Mouse (Mus musculus) liver, embryonic 13.5 days (tissue): ENCODE data around the gene Uqcr11. TPM values are rescaled to one million over a fixed set of nuclear protein-coding genes. Genes with fewer than 3 reads are reported as not detected.
A peak's percentile ranks its signal among the peaks of the same experiment; 100 is the strongest.

Experiments used
- ATAC-seq: fragments of 200-750 bp; cut with Nextera tagmentation; 2 replicates; pipeline ENCODE4 v1.8.0; 2017; ENCODE audit warnings: low read depth, mild to moderate bottlenecking, moderate number of reproducible peaks, moderate library complexity
- DNase-seq: peaks from one replicate; pipeline ENCODE4 v3.0.0; 2022
- H3K27ac ChIP-seq: fragments of 300-500 bp; sonication (generic); 2 replicates; pipeline ENCODE4 v1.5.1; 2015; ENCODE audit warnings: moderate library complexity, mild to moderate bottlenecking, inconsistent platforms
- H3K27me3 ChIP-seq: fragments of 300-500 bp; sonication (generic); 2 replicates; pipeline ENCODE4 v1.6.1; 2015; ENCODE audit warnings: mild to moderate bottlenecking, inconsistent platforms
- H3K36me3 ChIP-seq: fragments of 300-500 bp; sonication (generic); 2 replicates; pipeline ENCODE4 v1.6.1; 2015; ENCODE audit warnings: mild to moderate bottlenecking, inconsistent platforms
- H3K4me1 ChIP-seq: fragments of 300-500 bp; sonication (generic); replicated peaks from 2 replicates; pipeline ENCODE4 v1.6.1; 2015; ENCODE audit warnings: inconsistent platforms
- H3K4me2 ChIP-seq: fragments of 300-500 bp; sonication (generic); 2 replicates; pipeline ENCODE4 v1.6.1; 2015; ENCODE audit warnings: inconsistent platforms, mild to moderate bottlenecking, moderate library complexity
- H3K4me3 ChIP-seq: fragments of 300-500 bp; sonication (generic); replicated peaks from 2 replicates; pipeline ENCODE4 v1.5.1; 2015; ENCODE audit warnings: mild to moderate bottlenecking, inconsistent platforms
- H3K9ac ChIP-seq: fragments of 300-500 bp; sonication (generic); 2 replicates; pipeline ENCODE4 v1.6.1; 2015; ENCODE audit warnings: mild to moderate bottlenecking, inconsistent platforms
- H3K9me3 ChIP-seq: fragments of 300-500 bp; sonication (generic); replicated peaks from 2 replicates; pipeline ENCODE4 v1.6.1; 2016; ENCODE audit warnings: inconsistent platforms
- WGBS: fragments of 180-500 bp; shearing (Covaris S2); methylation state at CpG from one replicate; pipeline ENCODE4 v1.1.7; 2015; ENCODE audit not compliant: insufficient replicate concordance; 5-methylcytosine and 5-hydroxymethylcytosine counted together
- polyA plus RNA-seq: library from polyadenylated mRNA; unstranded; fragments of >200 nt; fragmentation: Nextera tagmentation; extraction: Ambion mirVana; gene quantifications from 2 replicates; pipeline ENCODE4 v1.2.1, GENCODE M21; 2015

The Uqcr11 gene
- polyA plus RNA-seq, 1 experiment from 2014 or later = 603 TPM

DNA sequence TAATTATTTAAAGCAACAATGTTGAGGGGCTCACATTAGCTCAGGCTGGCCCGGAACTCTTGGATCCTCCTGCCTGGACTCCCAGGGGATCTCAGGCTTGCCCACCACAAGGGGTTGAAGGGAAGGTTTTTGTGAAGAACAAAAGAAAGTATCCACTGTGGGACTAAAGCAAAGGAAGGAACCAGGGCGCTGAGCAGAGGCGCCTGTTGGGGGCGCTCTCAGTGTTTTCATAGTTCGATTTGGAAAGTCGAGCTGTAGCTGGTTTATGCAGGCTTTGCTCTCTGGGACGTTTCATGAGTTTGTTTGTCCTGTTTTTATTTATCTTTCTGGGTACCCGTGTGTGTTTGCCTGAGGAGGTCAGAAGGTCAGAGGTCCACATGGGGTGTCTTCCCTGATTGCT, 35.0 kb upstream of the Uqcr11 start:
- Histone ChIP-seq H3K27me3 (0 out of 2 replicates have a peak, but pooled peaks cover 2% of the 10 kb centered on the region), H3K9ac (no peak overlapping the region), H3K4me1 (peaks cover 48% of the 10 kb centered on the region), H3K27ac (no peak overlapping the region), H3K4me2 (no peak overlapping the region), H3K9me3 (no peaks in the 10 kb centered on the region), H3K4me3 (no peak overlapping the region), H3K36me3 (no peaks in the 10 kb centered on the region)
- no peak for DNase-seq
- 54% methylated on average over 8 of the region's 8 CpGs for WGBS
- no peak for ATAC-seq

GRCm38 (mm10) chr10:80440031-80440430, 33.4 kb upstream of the Uqcr11 start:
- no peak for ATAC-seq
- H3K27me3 ChIP-seq = no peaks in the 10 kb centered on the region
- no peak for DNase-seq
- H3K4me3 ChIP-seq = no peak overlapping the region
- no peaks in the 10 kb centered on the region for H3K36me3 ChIP-seq
- peaks cover 50% of the 10 kb centered on the region for H3K4me1 ChIP-seq
- H3K27ac ChIP-seq = no peak overlapping the region
- H3K9me3 ChIP-seq = no peaks in the 10 kb centered on the region
- no peak overlapping the region for H3K9ac ChIP-seq
- H3K4me2 ChIP-seq = no peak overlapping the region

DNA sequence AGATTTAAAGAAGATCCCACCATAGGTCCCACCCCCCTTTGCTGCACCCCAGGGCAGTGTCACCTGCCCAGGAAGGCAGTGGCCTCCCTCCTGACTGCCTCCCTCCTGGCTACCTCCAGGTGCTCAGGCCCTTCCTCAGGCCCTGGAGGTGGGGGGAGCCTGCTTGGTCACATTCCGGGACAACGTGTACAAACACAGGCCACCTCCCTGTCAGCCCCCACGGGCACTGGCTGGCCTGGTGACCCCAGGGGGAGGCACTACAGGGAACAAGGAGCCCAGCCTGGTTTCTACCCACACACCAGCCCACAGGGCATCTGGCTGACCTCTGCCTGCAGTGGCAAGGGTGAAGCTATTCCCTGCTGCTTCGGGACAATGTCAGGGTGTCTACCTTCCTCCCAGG, 31.3 kb upstream of the Uqcr11 start:
- no peaks in the 10 kb centered on the region for H3K36me3 ChIP-seq
- H3K4me1 ChIP-seq = peaks cover 43% of the 10 kb centered on the region
- no peaks in the 10 kb centered on the region for H3K9me3 ChIP-seq
- ATAC-seq (no peak), DNase-seq (no peak)
- H3K27ac ChIP-seq = no peak overlapping the region
- no peak overlapping the region for H3K9ac ChIP-seq
- no peak overlapping the region for H3K4me3 ChIP-seq
- H3K27me3 ChIP-seq = no peaks in the 10 kb centered on the region
- WGBS = 59% methylated on average over 4 of the region's 4 CpGs
- H3K4me2 ChIP-seq = no peak overlapping the region

GRCm38 (mm10) chr10:80436276-80436675, 29.6 kb upstream of the Uqcr11 start:
- H3K4me1 ChIP-seq = peaks cover 55% of the 10 kb centered on the region
- 19% methylated on average over 9 of the region's 9 CpGs for WGBS
- H3K27ac ChIP-seq = peak overlapping the region; percentile 95
- peak overlapping the region; percentile 50 for H3K9ac ChIP-seq
- peak overlapping the region; percentile 89 for H3K4me2 ChIP-seq
- ATAC-seq (no peak), DNase-seq (peak; percentile 49)
- no peaks in the 10 kb centered on the region for H3K9me3 ChIP-seq
- peak overlapping the region; percentile 20; the same call in 1 of the 2 replicates for H3K4me3 ChIP-seq
- peaks cover under 1% of the 10 kb centered on the region; the same call in 1 of the 2 replicates for H3K36me3 ChIP-seq
- H3K27me3 ChIP-seq = no peaks in the 10 kb centered on the region

GRCm38 (mm10) chr10:80435764-80436163, 29.1 kb upstream of the Uqcr11 start:
- Histone ChIP-seq H3K27me3 (no peaks in the 10 kb centered on the region), H3K9ac (peak overlapping the region; percentile 50), H3K27ac (peak overlapping the region; percentile 95), H3K9me3 (no peaks in the 10 kb centered on the region), H3K36me3 (peaks cover 5% of the 10 kb centered on the region), H3K4me1 (peaks cover 60% of the 10 kb centered on the region), H3K4me3 (peak overlapping the region; percentile 20; the same call in 1 of the 2 replicates), H3K4me2 (peak overlapping the region; percentile 89)
- ATAC-seq (peak; percentile 50), DNase-seq (peak; percentile 60)
- WGBS = 18% methylated on average over 7 of the region's 7 CpGs

- DNase-seq (no peak), ATAC-seq (no peak)
- Histone ChIP-seq H3K4me1 (peaks cover 70% of the 10 kb centered on the region), H3K36me3 (peaks cover 15% of the 10 kb centered on the region), H3K4me2 (peak overlapping the region; percentile 89), H3K9me3 (no peaks in the 10 kb centered on the region), H3K27me3 (no peaks in the 10 kb centered on the region), H3K27ac (peak overlapping the region; percentile 95), H3K4me3 (peak overlapping the region; percentile 100), H3K9ac (peak overlapping the region; percentile 50)
- WGBS = 74% methylated on average over 3 of the region's 3 CpGs
These were observed 28.2 kb upstream of the Uqcr11 start for GRCm38 (mm10) chr10:80434823-80435222.

GRCm38 (mm10) chr10:80434233-80434592, 27.6 kb upstream of the Uqcr11 start:
- H3K27me3 ChIP-seq = no peaks in the 10 kb centered on the region
- WGBS = 6% methylated on average over 8 of the region's 8 CpGs
- H3K36me3 ChIP-seq = peaks cover 21% of the 10 kb centered on the region
- DNase-seq (no peak), ATAC-seq (peak; percentile 2; the same call in 1 of the 2 replicates)
- H3K27ac ChIP-seq = peak overlapping the region; percentile 95
- H3K4me3 ChIP-seq = peak overlapping the region; percentile 100
- peaks cover 75% of the 10 kb centered on the region for H3K4me1 ChIP-seq
- no peaks in the 10 kb centered on the region for H3K9me3 ChIP-seq
- peak overlapping the region; percentile 50 for H3K9ac ChIP-seq
- H3K4me2 ChIP-seq = peak overlapping the region; percentile 89

DNA sequence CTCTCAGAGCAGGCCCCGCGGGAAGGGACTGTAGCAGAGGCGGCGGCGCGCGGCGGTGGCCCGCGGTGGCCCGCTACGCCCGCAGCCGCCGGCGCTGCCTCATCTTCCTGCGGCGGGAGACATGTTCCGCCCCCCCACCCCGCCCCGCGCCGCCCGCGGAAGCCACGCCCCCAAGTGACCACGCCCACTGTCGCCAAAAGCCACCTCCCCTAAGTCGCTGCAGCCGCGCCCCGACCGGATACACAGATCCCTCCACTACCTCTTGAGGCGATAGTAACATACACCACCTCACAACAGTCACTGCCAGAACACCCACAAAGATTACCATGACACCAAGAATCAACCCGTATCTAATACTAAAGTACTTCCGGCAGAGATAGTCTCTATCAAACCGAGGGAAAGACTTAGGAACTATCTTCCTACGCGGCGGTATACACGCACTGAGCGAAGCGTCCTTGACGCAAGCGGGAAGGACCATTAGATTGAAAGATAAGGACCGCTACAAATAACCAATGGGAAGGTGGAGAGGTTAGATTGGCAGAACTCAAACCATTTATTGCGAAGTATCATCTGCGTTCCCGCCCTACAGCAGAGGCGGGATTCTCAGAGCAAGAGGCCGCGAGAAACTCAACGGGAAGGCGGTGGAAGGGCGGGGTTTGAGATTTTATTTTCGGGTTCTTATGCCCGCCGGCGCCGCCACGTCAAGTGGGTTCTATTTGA, 27.0 kb upstream of the Uqcr11 start, which contains the start of gene Tcf3:
Tcf3 (minus strand) TSS at position 135 of the 720 bp plus-strand sequence.
- H3K4me3 ChIP-seq = peak within 1 kb of the TSS; percentile 100
- peak within 1 kb of the TSS; percentile 89 for H3K4me2 ChIP-seq
- ATAC-seq (peak; percentile 88), DNase-seq (peak; percentile 94)
- peak within 1 kb of the TSS; percentile 100 for H3K9ac ChIP-seq
- peaks cover 26% of the 10 kb centered on the region for H3K36me3 ChIP-seq
- no peaks in the 10 kb centered on the region for H3K27me3 ChIP-seq
- WGBS = under 1% methylated on average over 61 of the region's 61 CpGs
- H3K27ac ChIP-seq = peak within 1 kb of the TSS; percentile 95
- H3K9me3 ChIP-seq = no peaks in the 10 kb centered on the region
- H3K4me1 ChIP-seq = peaks cover 76% of the 10 kb centered on the region

GRCm38 (mm10) chr10:80432936-80433512, 26.4 kb upstream of the Uqcr11 start:
- no peaks in the 10 kb centered on the region for H3K27me3 ChIP-seq
- H3K9ac ChIP-seq = peak overlapping the region; percentile 100
- no peaks in the 10 kb centered on the region for H3K9me3 ChIP-seq
- peaks cover 72% of the 10 kb centered on the region for H3K4me1 ChIP-seq
- under 1% methylated on average over 58 of the region's 60 CpGs for WGBS
- DNase-seq (no peak), ATAC-seq (no peak)
- H3K27ac ChIP-seq = peak overlapping the region; percentile 95
- peak overlapping the region; percentile 89 for H3K4me2 ChIP-seq
- peaks cover 33% of the 10 kb centered on the region for H3K36me3 ChIP-seq
- H3K4me3 ChIP-seq = peak overlapping the region; percentile 100

DNA sequence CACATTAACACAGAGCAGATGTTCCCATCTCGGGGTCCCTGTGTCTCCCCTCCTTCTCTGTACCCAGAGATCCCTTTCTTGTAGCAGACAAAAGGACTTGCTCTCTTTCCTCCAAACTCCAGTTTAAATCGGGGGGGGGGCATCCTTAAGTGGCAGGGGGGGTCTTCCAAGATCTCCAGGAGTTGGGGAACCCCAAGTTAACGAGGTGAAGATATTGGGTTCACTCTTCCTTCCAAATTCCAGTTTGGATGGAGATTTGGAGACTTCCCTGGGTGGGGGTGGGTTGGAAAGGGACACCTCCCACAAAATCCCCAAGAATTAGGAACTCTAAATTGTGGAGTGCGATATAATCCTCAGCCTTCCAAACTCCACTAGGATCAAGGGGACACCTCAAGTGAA, 25.8 kb upstream of the Uqcr11 start:
- Histone ChIP-seq H3K27ac (peak overlapping the region; percentile 95), H3K4me2 (peak overlapping the region; percentile 89), H3K4me3 (peak overlapping the region; percentile 100), H3K36me3 (peaks cover 39% of the 10 kb centered on the region), H3K9ac (peak overlapping the region; percentile 100), H3K4me1 (peaks cover 68% of the 10 kb centered on the region), H3K27me3 (no peaks in the 10 kb centered on the region), H3K9me3 (no peaks in the 10 kb centered on the region)
- WGBS = 4% methylated on average over 4 of the region's 4 CpGs
- ATAC-seq (no peak), DNase-seq (no peak)

DNA sequence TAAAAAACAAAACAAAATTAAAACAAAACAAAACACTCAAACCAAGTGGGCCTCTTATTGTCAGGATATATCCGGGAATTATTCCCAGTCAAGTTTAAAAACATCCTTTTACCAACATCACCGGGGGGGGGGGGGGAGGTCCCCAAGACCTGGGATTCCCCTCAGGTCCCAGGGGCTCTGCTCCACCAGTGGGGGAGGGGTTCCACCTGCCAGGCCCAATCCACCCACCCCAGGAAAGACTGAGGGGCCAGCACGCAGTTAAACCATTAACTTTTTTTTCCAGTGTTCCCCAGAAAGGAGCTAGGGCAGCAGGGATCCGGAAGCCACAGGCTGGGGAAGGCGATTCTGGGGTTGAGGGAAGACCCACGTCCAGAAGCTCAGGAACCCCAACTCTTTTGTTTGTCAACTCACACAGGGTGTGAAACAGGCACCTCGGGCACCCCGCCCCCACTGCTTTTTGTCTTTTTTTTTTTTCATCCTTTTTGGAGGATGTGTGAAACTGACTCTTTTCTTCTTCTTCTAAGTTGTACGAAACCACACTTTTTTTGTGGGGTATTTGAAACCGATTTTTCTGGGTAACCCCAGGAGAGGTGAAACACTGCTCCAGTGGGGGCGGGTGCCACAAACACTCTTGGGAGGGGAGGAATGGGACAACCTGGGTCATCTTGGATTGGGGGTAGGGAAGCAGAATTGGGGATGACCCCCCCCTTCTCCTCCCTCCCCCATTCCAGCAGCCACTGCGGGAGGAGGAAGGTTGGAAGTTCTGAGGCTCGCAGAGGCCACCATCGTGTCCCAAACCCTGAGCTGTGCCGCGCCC, 25.1 kb upstream of the Uqcr11 start:
- peak overlapping the region; percentile 100 for H3K4me3 ChIP-seq
- peaks cover 45% of the 10 kb centered on the region for H3K36me3 ChIP-seq
- no peaks in the 10 kb centered on the region for H3K27me3 ChIP-seq
- H3K9ac ChIP-seq = peak overlapping the region; percentile 100
- 34% methylated on average over 16 of the region's 16 CpGs for WGBS
- H3K9me3 ChIP-seq = no peaks in the 10 kb centered on the region
- peaks cover 64% of the 10 kb centered on the region for H3K4me1 ChIP-seq
- DNase-seq = no peak
- peak overlapping the region; percentile 89 for H3K4me2 ChIP-seq
- ATAC-seq = no peak
- peak overlapping the region; percentile 95 for H3K27ac ChIP-seq
